Mouse (Mus musculus) c-Kit-positive CD71-negative TER-119-negative erythroid progenitor cells, embryonic 14.5 days (primary cell): ENCODE measurements around the gene Vopp1.
"Not testable (repeated sequence)": the region's sequence is repeated elsewhere in the genome, so short reads cannot be mapped to it uniquely, and the experiment has no call there.

Experiments used
- DNase-seq: peaks from one replicate; pipeline ENCODE4 v3.0.0-alpha.2; 2013; ENCODE audit warnings: low read depth

Gene Vopp1

DNA sequence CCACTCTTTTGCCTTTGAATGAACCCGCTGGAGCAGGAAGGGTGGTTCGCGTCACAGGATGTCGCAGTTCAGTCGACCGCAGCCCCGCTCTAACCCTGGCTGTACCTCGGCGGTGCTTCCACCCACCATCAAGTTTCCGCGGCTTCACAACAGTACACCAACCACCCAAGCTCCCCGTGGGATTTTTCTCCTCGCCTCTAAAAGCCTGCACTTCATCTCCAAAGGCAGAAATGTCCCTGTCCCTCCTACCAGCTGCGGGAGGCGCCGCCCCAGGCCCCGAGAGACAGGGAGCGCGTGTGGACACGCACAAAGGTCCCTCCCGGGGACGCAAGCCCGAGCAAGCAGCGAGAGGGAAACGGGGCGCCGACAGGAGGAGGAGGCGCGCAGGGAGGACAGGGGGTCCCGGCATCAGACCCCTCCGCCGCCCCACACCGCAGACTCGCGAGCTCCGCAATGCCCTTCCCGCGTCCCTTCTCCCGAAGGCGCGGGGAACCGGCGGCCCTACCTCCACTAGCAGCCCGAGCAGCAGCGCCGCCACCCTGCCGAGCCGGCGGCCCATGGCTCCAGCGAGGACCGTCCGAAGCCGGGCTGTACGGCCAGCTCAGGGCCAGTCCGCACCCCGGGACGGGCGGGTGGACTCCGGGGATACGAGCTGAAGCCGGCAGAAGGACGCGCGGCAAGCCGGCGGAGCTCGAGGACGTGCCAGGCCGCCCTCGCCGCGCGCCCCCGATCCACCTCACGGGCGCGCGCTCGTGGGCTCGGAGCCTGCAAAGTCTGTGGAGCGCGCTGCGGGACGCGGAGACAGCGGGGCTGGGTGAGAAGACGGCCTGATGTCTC lies at the start of gene Vopp1:
Vopp1 (minus strand) TSS at position 738 of the 837 bp plus-strand sequence.
- peak; percentile 39 for DNase-seq

GRCm38 (mm10) chr6:57859043-57860042 lies 34.4 kb upstream of the Vopp1 start:
- peak; percentile 18 for DNase-seq

GRCm38 (mm10) chr6:57851177-57851576 lies 26.2 kb upstream of the Vopp1 start:
- not testable (repeated sequence) for DNase-seq

DNA sequence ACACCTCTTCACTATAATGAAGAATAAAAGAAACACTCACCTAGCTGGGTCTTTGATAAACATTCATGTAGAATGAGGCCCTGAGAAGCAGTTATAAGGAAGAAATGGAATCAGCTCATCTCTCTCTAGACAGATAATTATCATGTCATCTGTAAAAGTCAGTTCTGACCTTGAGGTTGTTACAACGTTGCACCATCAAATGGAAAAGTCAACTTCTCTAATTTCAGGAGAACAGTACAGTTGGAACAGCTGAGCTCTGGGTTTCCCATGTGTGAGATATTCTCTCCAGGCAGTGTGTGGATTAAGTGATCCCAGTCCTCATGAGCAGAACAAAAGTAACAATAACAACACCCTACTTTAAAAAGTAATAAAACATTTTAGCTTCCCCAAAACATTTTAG lies 25.3 kb upstream of the Vopp1 start, which contains the start of gene Vmn1r21:
Vmn1r21 (minus strand) TSS at position 58 of the 400 bp plus-strand sequence.
- DNase-seq: no peak

- DNase-seq: no peak
Measured at GRCm38 (mm10) chr6:57839693-57840408, 14.9 kb upstream of the Vopp1 start.

GRCm38 (mm10) chr6:57825259-57825715 lies 328 bp upstream of the Vopp1 start:
- DNase-seq: no peak

DNA sequence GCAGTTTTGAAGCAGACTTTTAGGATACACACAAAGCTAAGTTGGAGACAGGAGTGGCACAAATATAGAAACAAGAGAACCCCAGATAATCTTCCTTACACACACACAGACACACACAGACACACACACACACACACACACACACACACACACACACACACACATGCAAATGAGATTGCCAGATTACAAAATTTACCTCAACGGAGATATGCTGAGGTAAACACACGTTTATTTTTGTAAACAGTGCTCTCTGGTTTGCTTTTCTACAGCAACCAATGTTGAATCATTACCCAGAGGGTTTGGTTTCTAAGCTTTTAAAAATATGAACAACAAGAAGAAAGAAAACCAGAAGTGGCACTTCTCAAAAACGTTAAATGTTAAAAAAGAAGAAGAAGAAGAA lies 1.5 kb downstream of the Vopp1 start:
- no peak for DNase-seq

DNA sequence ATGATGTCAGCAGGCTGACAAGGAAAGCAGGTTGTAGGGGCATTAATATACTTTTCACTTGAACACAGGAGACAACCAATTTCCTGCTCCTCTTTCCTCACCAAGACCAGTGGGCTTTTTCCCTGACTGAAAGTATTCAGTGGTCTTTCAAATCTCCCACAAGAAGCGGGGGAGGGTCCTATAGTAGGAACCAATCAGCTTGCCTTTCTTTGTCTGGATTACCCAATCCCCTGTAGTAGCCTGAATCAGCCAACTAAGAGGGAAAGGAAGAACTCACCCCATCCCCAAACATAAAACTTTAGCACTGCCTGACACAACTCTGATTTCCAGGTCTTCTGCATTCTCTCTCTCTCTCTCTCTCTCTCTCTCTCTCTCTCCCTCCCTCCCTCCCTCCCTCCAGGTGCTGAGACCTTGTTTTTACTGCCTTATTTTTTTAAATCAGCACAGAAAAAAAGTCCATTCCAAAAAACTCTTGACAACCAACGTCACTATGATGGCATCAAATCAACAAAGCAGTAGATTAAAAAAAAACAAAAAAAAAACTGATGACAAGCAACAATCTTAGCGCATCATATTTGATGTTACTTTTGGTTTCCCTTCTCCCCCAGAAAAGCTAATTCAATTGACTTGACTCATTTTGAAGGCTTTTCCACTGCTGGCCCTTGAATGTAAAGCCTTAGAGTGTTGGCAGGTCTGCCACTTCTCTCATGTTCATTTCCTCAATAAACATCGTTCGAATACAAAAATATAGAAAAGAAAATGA lies 2.1 kb downstream of the Vopp1 start:
- no peak for DNase-seq

GRCm38 (mm10) chr6:57814436-57814940 lies 10.5 kb downstream of the Vopp1 start:
- DNase-seq: no peak

DNA sequence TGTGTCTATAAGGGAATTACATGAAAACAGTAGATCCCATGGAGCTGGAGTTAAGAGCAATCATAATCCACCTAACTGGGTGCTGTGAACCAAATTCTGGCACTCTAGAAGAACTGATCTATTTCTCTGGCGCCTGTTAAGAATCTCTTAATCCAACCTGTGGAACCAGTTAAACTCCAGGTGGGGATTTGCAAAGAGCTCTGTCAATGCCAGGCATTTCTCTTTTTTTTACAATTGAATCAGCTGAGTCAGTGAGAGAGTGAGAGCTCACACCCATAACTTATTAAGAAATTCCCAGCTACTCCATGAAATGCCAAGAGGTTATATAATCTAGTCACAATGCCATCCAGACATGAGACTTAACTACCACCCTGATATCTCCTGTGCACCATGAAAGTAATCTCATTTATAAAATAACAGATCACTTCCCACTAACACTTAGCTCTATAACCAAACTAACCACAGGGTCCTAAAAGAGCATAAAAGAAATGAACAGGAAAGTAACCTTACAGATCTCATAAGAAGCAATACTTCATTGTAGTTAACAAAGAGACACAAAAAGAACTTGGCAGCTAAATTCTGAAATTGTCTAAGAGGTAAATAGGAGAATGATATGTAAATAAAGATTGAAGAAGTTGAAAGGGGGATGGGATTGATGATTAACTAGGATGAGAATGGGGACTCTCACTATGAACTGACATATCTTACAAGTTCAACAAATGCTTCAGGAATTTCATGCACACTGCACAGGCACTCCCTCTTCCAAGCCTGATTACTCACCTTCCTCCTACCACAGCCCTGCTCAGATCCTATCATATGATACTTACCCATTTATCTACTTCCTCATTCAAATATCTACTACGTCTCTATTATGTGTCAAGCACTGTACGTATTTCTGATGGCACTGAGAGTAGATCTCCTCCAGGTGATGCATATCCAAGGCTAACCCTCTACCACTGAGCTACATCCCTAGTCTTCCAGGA lies 12.9 kb downstream of the Vopp1 start:
- no peak for DNase-seq

DNA sequence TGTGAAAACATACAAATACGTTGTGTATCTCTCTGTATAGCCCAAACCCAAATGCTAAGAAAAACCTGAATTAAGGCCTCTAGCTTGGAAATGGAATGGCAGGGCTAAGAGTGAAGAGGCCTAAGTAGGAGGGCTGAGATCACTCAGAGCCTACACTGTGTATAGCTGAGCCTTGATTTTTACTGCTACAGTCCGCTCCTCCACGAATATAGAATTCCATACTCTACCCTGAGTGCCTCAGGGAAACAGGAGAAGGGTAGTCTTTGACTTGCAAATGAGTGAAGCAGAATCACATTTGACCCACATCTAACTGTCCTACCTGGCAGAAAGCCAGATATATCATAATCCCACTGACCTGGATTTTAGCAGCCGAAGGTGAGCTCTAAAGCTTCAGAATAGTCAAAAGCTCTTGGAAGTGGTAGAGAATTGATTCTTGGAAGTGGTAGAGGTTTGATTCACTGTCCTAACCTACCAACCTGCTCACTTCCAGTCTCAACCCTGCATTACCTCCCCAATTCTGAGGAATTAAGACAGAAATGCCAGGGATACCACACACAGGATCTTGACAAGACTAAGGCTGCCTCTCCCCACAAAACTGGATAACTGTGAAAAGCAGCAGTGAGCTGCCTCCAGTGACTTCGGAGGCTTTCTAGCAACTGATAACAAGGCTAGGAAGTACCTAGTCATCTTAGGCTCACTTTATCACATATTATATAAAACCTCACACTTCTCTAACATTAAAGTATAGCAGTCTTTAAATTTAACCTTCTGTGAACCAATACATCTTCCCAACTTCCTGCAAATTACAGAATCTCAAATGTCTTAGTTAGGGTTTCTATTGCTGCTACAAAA lies 19.5 kb downstream of the Vopp1 start:
- no peak for DNase-seq

- DNase-seq: no peak
Measured at GRCm38 (mm10) chr6:57803130-57803529, 21.8 kb downstream of the Vopp1 start.

GRCm38 (mm10) chr6:57798986-57799385 lies 26.0 kb downstream of the Vopp1 start:
- no peak for DNase-seq

GRCm38 (mm10) chr6:57796853-57797423 lies 28.0 kb downstream of the Vopp1 start:
- no peak for DNase-seq

- DNase-seq: no peak
Measured at GRCm38 (mm10) chr6:57795835-57796234, 29.1 kb downstream of the Vopp1 start.

GRCm38 (mm10) chr6:57792821-57793220 lies 32.1 kb downstream of the Vopp1 start:
- not testable (repeated sequence) for DNase-seq

- DNase-seq: no peak
Measured at GRCm38 (mm10) chr6:57790542-57790941, 34.4 kb downstream of the Vopp1 start.

DNA sequence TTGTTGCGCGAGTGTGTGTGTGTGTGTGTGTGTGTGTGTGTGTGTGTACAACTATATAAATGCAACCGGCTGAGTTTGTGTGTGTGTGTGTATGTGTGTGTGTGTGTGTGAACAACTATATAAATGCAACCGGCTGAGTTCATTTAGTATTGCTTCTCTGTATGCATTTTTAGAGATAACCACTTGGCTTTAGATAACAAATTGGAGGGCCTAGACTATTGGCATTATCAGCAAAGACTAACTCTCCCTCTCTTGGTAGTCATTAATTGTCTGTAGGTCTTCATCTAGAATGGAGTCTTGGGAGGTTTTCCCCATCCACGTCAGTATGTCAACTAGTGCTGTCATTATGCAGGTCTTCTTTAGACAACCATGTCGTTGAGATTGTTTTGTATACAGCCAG lies 37.6 kb downstream of the Vopp1 start:
- DNase-seq: no peak
